Mouse (Mus musculus) C2C12 (cell line): Measurements from ENCODE around the gene Gprc5c.

Experiments used
- CEBPB ChIP-seq: IDR thresholded peaks from one replicate; pipeline ENCODE4 v1.6.1; 2011; ENCODE audit warnings: low read depth, mild to moderate bottlenecking, control low read depth, moderate library complexity
- CTCF ChIP-seq: IDR thresholded peaks from one replicate; pipeline ENCODE4 v1.5.1; 2011; ENCODE audit not compliant: control insufficient read depth, insufficient read depth, insufficient read length
- FOSL1 ChIP-seq: IDR thresholded peaks from one replicate; pipeline ENCODE4 v1.8.0; 2011; ENCODE audit warnings: mild to moderate bottlenecking, low read length; ENCODE audit not compliant: poor library complexity, insufficient read depth, severe bottlenecking
- MYOD1 ChIP-seq: IDR thresholded peaks from one replicate; pipeline ENCODE4 v1.6.1; 2011; ENCODE audit warnings: low read depth; ENCODE audit not compliant: control insufficient read depth, insufficient read length
- MYOG ChIP-seq: IDR thresholded peaks from one replicate; pipeline ENCODE4 v1.6.1; 2011; ENCODE audit not compliant: control insufficient read depth, insufficient read length; ENCODE audit errors: extremely low read depth
- USF1 ChIP-seq: IDR thresholded peaks from one replicate; pipeline ENCODE4 v1.6.1; 2011; ENCODE audit warnings: low read depth, mild to moderate bottlenecking, control low read depth, moderate library complexity

GRCm38 (mm10) chr11:114809371-114809770 is 41.6 kb upstream of the Gprc5c start:
- TF ChIP-seq CTCF (no peak), CEBPB (no peak), MYOD1 (no peak), USF1 (no peak), MYOG (no peak), FOSL1 (no peak)
